26 mouse cellular contexts compared by ENCODE assay signal in genomic region chr9:77420200-77420585, GRCm38 (mm10).
DNase-seq lines count a peak whose midpoint lies in the region; ATAC-seq and TF ChIP-seq lines count a peak whose summit lies in the region.
"Had no signal": no experiment of that assay in that cellular context is flagged by ENCODE, and none has a peak within 500 bp of the region (broad histone marks: within the 10 kb centered on the region; RNA-seq: fewer than 3 reads in every experiment).

No protein-coding gene starts in this region.

- TF ChIP-seq EP300 in liver, embryonic 14.5 days (IDR thresholded peaks at IDR 0.05; ENCODE audit: low read depth) = peak; percentile 75

- no peaks in the 10 kb centered on the region for H3K36me3 ChIP-seq in heart, embryonic 10.5 days
- H3K36me3 ChIP-seq in liver, embryonic 14.5 days (replicated peaks; ENCODE audit: control insufficient read depth, insufficient read depth, low read depth) = no peaks in the 10 kb centered on the region
- H3K36me3 ChIP-seq in stomach, embryonic 16.5 days (ENCODE audit: control insufficient read depth, insufficient read depth, low read length) = no peaks in the 10 kb centered on the region
- H3K36me3 ChIP-seq: embryonic facial prominence, embryonic 12.5 days; heart, embryonic 13.5 days; midbrain, embryonic 12.5 days had no signal

- no peak overlapping the region for H3K4me3 ChIP-seq in heart, embryonic 10.5 days
- H3K4me3 ChIP-seq in liver, embryonic 14.5 days (ENCODE audit: insufficient read depth in 1 of 2, low read depth in 2 of 2, low read length in 2 of 2) = no peak overlapping the region
- H3K4me3 ChIP-seq in stomach, embryonic 16.5 days (replicated peaks; ENCODE audit: low read length) = no peak overlapping the region
- H3K4me3 ChIP-seq: embryonic facial prominence, embryonic 12.5 days; forebrain, embryonic 13.5 days; heart, embryonic 13.5 days; left cerebral cortex, adult 2 months; midbrain, embryonic 12.5 days had no signal

- no peaks in the 10 kb centered on the region for H3K9me3 ChIP-seq in heart, embryonic 10.5 days
- H3K9me3 ChIP-seq in liver, embryonic 14.5 days (ENCODE audit: control insufficient read depth, low read length) = no peaks in the 10 kb centered on the region
- H3K9me3 ChIP-seq in stomach, embryonic 16.5 days (replicated peaks; ENCODE audit: control insufficient read depth, low read length) = no peaks in the 10 kb centered on the region
- H3K9me3 ChIP-seq: embryonic facial prominence, embryonic 12.5 days; forebrain, embryonic 13.5 days; heart, embryonic 13.5 days; midbrain, embryonic 12.5 days had no signal

- no peak for TF ChIP-seq CTCF in liver, embryonic 14.5 days (IDR thresholded peaks at IDR 0.05; ENCODE audit: low read depth)

- 71% methylated on average over 4 of the region's 4 CpGs for WGBS in heart, embryonic 10.5 days
- 17% methylated on average over 4 of the region's 4 CpGs for WGBS in liver, embryonic 14.5 days (ENCODE audit: insufficient replicate concordance)
- WGBS in stomach, embryonic 16.5 days = 80% methylated on average over 4 of the region's 4 CpGs

- H3K9ac ChIP-seq in liver, embryonic 14.5 days (replicated peaks) = no peak overlapping the region
- H3K9ac ChIP-seq in stomach, embryonic 16.5 days (ENCODE audit: low read length) = no peak overlapping the region
- H3K9ac ChIP-seq: embryonic facial prominence, embryonic 12.5 days; forebrain, embryonic 13.5 days; heart, embryonic 13.5 days; hindbrain, embryonic 14.5 days; midbrain, embryonic 12.5 days had no signal

- peak overlapping the region; percentile 37 for H3K4me2 ChIP-seq in liver, embryonic 14.5 days (ENCODE audit: low read depth)
- H3K4me2 ChIP-seq in stomach, embryonic 16.5 days (ENCODE audit: low read depth, low read length) = no peak overlapping the region
- H3K4me2 ChIP-seq: embryonic facial prominence, embryonic 12.5 days; forebrain, embryonic 13.5 days; hindbrain, embryonic 14.5 days; midbrain, embryonic 12.5 days had no signal

- H3K27me3 ChIP-seq in heart, embryonic 10.5 days (ENCODE audit: insufficient read depth, poor library complexity, severe bottlenecking) = no peaks in the 10 kb centered on the region
- H3K27me3 ChIP-seq in liver, embryonic 14.5 days (ENCODE audit: control insufficient read depth, insufficient read depth, low read length) = no peaks in the 10 kb centered on the region
- H3K27me3 ChIP-seq in stomach, embryonic 16.5 days (ENCODE audit: control insufficient read depth, insufficient read depth, low read length) = no peaks in the 10 kb centered on the region
- H3K27me3 ChIP-seq: embryonic facial prominence, embryonic 12.5 days; forebrain, embryonic 13.5 days; heart, embryonic 13.5 days; midbrain, embryonic 12.5 days had no signal

- intact Hi-C loops in heart, postnatal 14 days (cut with DNase I) = no loop called here
- intact Hi-C loops in left cerebral cortex, postnatal 14 days (cut with DNase I) = no loop called here

- no peak for DNase-seq in heart, embryonic 10.5 days (ENCODE audit: low spot score)
- no peak for DNase-seq in heart, postnatal 14 days
- DNase-seq in liver, embryonic 14.5 days (ENCODE audit: low read depth in 3 of 3, low spot score in 3 of 3) = peak in 2 of 3 experiments; percentile 26 to 35
- DNase-seq in left cerebral cortex, postnatal 14 days (ENCODE audit: low spot score in 2 of 2) = no peak
- DNase-seq in urinary bladder, postnatal 4 days (ENCODE audit: low spot score in 2 of 2) = no peak
- DNase-seq: adrenal gland, postnatal 25 days; cerebellum, adult 11-12 months; cerebellum, postnatal 14 days; gastrocnemius, postnatal 36 days; heart, postnatal 36 days; kidney, adult 2 months; layer of hippocampus, adult 9-11 months; left cerebral cortex, postnatal 4 days; right cerebral cortex, postnatal 14 days; thymus, postnatal 25 days had no signal

- H3K27ac ChIP-seq in heart, embryonic 10.5 days = 0 out of 2 replicates have a peak overlapping the region, but pooled peaks have one; percentile 36
- H3K27ac ChIP-seq in liver, embryonic 14.5 days = peak overlapping the region; percentile 59
- 0 out of 2 replicates have a peak overlapping the region, but pooled peaks have one; percentile 9 for H3K27ac ChIP-seq in stomach, embryonic 16.5 days (ENCODE audit: low read length)
- H3K27ac ChIP-seq: embryonic facial prominence, embryonic 12.5 days; forebrain, embryonic 13.5 days; hindbrain, embryonic 14.5 days; kidney, postnatal 0 days; left cerebral cortex, adult 2 months; midbrain, embryonic 12.5 days had no signal

- H3K4me1 ChIP-seq in heart, embryonic 10.5 days = peaks cover 24% of the 10 kb centered on the region
- peaks cover 17 to 30% of the 10 kb centered on the region in 2 experiments for H3K4me1 ChIP-seq in liver, embryonic 14.5 days (replicated peaks; ENCODE audit: control insufficient read depth in 2 of 2, insufficient read depth in 2 of 2, low read length in 1 of 2)
- H3K4me1 ChIP-seq in stomach, embryonic 16.5 days (ENCODE audit: control insufficient read depth, insufficient read depth, low read length) = no peaks in the 10 kb centered on the region
- H3K4me1 ChIP-seq: embryonic facial prominence, embryonic 12.5 days; forebrain, embryonic 13.5 days; midbrain, embryonic 12.5 days had no signal

- peak; percentile 15; the same call in 1 of the 2 replicates for ATAC-seq in erythroblast, adult 5-6 weeks (replicated peaks; ENCODE audit: low FRiP score, poor library complexity, severe bottlenecking)
- peak; percentile 89 for ATAC-seq in liver, embryonic 14.5 days (ENCODE audit: insufficient read depth)
- no peak for ATAC-seq in stomach, embryonic 16.5 days (ENCODE audit: insufficient read depth, low FRiP score)
- ATAC-seq: forebrain, embryonic 13.5 days; inflammation-experienced regulatory T-cells, adult 6 months; lung, postnatal 0 days had no signal

Comparison
In these comparisons a context has a peak if more than half of its experiments do, and no peak if none do; other contexts are left out.
1. DNase-seq: peak in liver, embryonic 14.5 days (2 of 3); none in heart, embryonic 10.5 days (single experiment), heart, postnatal 14 days (0 of 2), left cerebral cortex, postnatal 14 days (0 of 2) and urinary bladder, postnatal 4 days (0 of 2).
2. H3K27ac ChIP-seq: peak in every context shown above with its lines; median percentile 59 in liver, embryonic 14.5 days; 36 in heart, embryonic 10.5 days; 9 in stomach, embryonic 16.5 days.